Mouse (Mus musculus): ENCODE data around the gene Qrsl1. TPM values are rescaled to one million over a fixed set of nuclear protein-coding genes. Genes with fewer than 3 reads are reported as not detected.

Gene Qrsl1
- polyA plus RNA-seq, 2 experiments: 5.6 to 7.2 TPM

DNA sequence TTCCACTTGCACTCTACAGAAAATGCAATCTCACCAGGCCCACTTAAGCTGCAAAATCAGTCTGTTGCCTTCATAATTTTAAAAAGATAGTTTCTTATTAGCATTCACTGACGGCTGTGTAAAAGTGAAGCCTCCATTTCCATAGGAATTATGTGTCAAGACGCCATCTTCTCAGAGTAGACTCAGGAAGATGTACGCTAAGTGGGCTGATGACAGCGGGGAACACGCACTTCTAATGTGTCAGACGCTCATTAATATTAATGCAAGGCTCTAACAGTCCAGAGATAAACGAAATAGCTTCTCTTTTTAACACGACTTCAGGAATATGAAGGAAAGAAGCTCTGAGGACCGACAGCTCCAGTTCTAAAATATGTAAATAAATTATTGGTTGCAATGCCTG is 13.9 kb downstream of the Qrsl1 start:
- H3K4me2 ChIP-seq (ENCODE audit: low read depth): no peak overlapping the region
- H3K27me3 ChIP-seq (ENCODE audit: control insufficient read depth, insufficient read depth, low read length): no peaks in the 10 kb centered on the region
- no peak overlapping the region for H3K9ac ChIP-seq (replicated peaks)
- no peaks in the 10 kb centered on the region; a peak in 1 of 4 replicates for H3K4me1 ChIP-seq (replicated peaks; ENCODE audit: control insufficient read depth in 2 of 2, insufficient read depth in 2 of 2, low read length in 1 of 2)
- no peak overlapping the region for H3K27ac ChIP-seq
- H3K36me3 ChIP-seq (replicated peaks; ENCODE audit: control insufficient read depth, insufficient read depth, low read depth): no peaks in the 10 kb centered on the region
- no peaks in the 10 kb centered on the region for H3K9me3 ChIP-seq (ENCODE audit: control insufficient read depth, low read length)
- H3K4me3 ChIP-seq (ENCODE audit: insufficient read depth in 1 of 2, low read depth in 2 of 2, low read length in 2 of 2): no peak overlapping the region
- 77% methylated on average over 9 of the region's 9 CpGs for WGBS (ENCODE audit: insufficient replicate concordance)
- no peak for ATAC-seq (ENCODE audit: insufficient read depth)
- DNase-seq (ENCODE audit: low read depth in 3 of 3, low spot score in 3 of 3): no peak
- no peak for TF ChIP-seq CTCF (IDR thresholded peaks at IDR 0.05; ENCODE audit: low read depth)
- no peak for TF ChIP-seq EP300 (IDR thresholded peaks at IDR 0.05; ENCODE audit: low read depth)

DNA sequence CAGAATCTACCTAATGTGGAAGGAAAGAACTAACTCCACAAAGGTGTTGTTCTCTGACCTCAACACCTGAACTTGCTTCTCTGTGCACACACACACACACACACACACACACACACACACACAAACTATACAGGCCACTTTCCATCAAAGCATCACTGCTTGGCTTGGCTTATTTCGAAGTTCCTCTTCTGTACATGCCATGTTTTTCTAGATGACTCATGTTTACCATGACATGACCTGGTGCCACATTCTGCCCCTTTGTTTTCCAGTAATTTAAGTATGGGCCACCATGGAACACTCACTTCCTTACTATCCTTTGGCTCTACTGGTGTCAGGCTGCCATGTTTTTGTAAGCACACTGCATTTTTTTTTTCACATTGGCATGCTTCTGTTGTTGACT is 30.1 kb downstream of the Qrsl1 start:
- Histone ChIP-seq H3K4me2 (ENCODE audit: low read depth) (no peak overlapping the region), H3K4me3 (ENCODE audit: insufficient read depth in 1 of 2, low read depth in 2 of 2, low read length in 2 of 2) (no peak overlapping the region), H3K4me1 (replicated peaks; ENCODE audit: control insufficient read depth in 2 of 2, insufficient read depth in 2 of 2, low read length in 1 of 2) (no peaks in the 10 kb centered on the region), H3K27ac (no peak overlapping the region), H3K9me3 (ENCODE audit: control insufficient read depth, low read length) (no peaks in the 10 kb centered on the region), H3K36me3 (replicated peaks; ENCODE audit: control insufficient read depth, insufficient read depth, low read depth) (no peaks in the 10 kb centered on the region), H3K9ac (replicated peaks) (no peak overlapping the region), H3K27me3 (ENCODE audit: control insufficient read depth, insufficient read depth, low read length) (no peaks in the 10 kb centered on the region)
- ATAC-seq (ENCODE audit: insufficient read depth): no peak
- TF ChIP-seq EP300 (IDR thresholded peaks at IDR 0.05; ENCODE audit: low read depth) (no peak), CTCF (IDR thresholded peaks at IDR 0.05; ENCODE audit: low read depth) (no peak)
- DNase-seq (ENCODE audit: low read depth in 3 of 3, low spot score in 3 of 3): no peak
- WGBS (ENCODE audit: insufficient replicate concordance): 64% methylated on average over 1 of the region's 1 CpGs

DNA sequence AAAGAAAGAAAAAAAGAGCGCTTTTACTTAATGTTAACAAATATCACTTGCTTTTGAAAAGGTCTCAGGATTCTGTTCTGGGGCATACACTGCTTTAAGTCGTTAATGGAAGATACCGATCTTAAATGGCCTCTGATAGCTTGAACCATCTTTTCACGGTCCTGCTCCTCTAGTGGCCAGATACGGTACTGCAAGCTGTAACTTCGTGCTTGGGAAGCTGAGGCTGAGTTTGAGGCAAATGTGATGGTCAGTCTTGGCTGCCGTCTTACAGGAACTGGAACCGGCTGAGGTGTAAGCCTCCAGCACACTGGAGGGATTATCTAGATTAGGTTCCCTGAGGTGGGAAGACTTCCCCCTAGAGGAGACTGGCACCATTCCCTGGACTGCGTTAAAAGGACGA is 30.8 kb downstream of the Qrsl1 start:
- 57% methylated on average over 10 of the region's 10 CpGs for WGBS (ENCODE audit: insufficient replicate concordance)
- peak; percentile 28 to 37 (median 30) for DNase-seq (ENCODE audit: low read depth in 3 of 3, low spot score in 3 of 3)

DNA sequence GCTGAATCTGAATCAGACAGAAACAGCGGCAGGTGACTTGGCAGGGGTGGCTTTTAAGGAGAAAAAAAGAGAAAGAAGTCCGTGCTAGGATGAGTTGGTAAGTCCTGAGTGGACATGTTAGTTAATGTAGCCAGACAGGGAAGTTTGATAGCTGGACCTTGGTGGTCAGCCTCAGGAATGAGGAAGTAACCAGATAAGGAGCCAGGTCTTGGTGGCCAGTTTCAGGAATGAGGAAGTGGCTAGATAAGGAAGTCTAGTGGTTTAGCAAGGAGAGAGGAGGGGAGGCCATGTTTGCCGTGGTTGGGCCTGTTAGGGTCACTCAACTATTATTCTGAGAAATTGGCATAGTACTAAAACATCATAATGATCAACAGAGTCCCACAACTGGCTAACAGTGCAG is 45.2 kb downstream of the Qrsl1 start:
- H3K4me3 ChIP-seq (ENCODE audit: insufficient read depth in 1 of 2, low read depth in 2 of 2, low read length in 2 of 2): no peak overlapping the region
- no peaks in the 10 kb centered on the region for H3K27me3 ChIP-seq (ENCODE audit: control insufficient read depth, insufficient read depth, low read length)
- no peak overlapping the region for H3K9ac ChIP-seq (replicated peaks)
- no peaks in the 10 kb centered on the region for H3K36me3 ChIP-seq (replicated peaks; ENCODE audit: control insufficient read depth, insufficient read depth, low read depth)
- H3K4me2 ChIP-seq (ENCODE audit: low read depth): no peak overlapping the region
- H3K4me1 ChIP-seq (replicated peaks; ENCODE audit: control insufficient read depth in 2 of 2, insufficient read depth in 2 of 2, low read length in 1 of 2): peaks cover 0 to 4% of the 10 kb centered on the region in 2 experiments; a peak in 1 of 4 replicates
- WGBS (ENCODE audit: insufficient replicate concordance): 15% methylated on average over 3 of the region's 3 CpGs
- no peak for TF ChIP-seq EP300 (IDR thresholded peaks at IDR 0.05; ENCODE audit: low read depth)
- no peak for TF ChIP-seq CTCF (IDR thresholded peaks at IDR 0.05; ENCODE audit: low read depth)
- DNase-seq (ENCODE audit: low read depth in 3 of 3, low spot score in 3 of 3) (no peak), ATAC-seq (ENCODE audit: insufficient read depth) (no peak)
- no peak overlapping the region for H3K27ac ChIP-seq
- H3K9me3 ChIP-seq (ENCODE audit: control insufficient read depth, low read length): no peaks in the 10 kb centered on the region

More for the DNA sequence above, 30.8 kb downstream of the Qrsl1 start:
- H3K9ac ChIP-seq (replicated peaks): no peak overlapping the region
- no peaks in the 10 kb centered on the region for H3K4me1 ChIP-seq (replicated peaks; ENCODE audit: control insufficient read depth in 2 of 2, insufficient read depth in 2 of 2, low read length in 1 of 2)
- no peak overlapping the region for H3K4me3 ChIP-seq (ENCODE audit: insufficient read depth in 1 of 2, low read depth in 2 of 2, low read length in 2 of 2)
- no peaks in the 10 kb centered on the region for H3K27me3 ChIP-seq (ENCODE audit: control insufficient read depth, insufficient read depth, low read length)
- no peaks in the 10 kb centered on the region for H3K9me3 ChIP-seq (ENCODE audit: control insufficient read depth, low read length)
- no peaks in the 10 kb centered on the region for H3K36me3 ChIP-seq (replicated peaks; ENCODE audit: control insufficient read depth, insufficient read depth, low read depth)
- no peak for ATAC-seq (ENCODE audit: insufficient read depth)
- H3K27ac ChIP-seq: no peak overlapping the region
- no peak overlapping the region for H3K4me2 ChIP-seq (ENCODE audit: low read depth)
- TF ChIP-seq CTCF (IDR thresholded peaks at IDR 0.05; ENCODE audit: low read depth) (peak; percentile 97), EP300 (IDR thresholded peaks at IDR 0.05; ENCODE audit: low read depth) (no peak)

DNA sequence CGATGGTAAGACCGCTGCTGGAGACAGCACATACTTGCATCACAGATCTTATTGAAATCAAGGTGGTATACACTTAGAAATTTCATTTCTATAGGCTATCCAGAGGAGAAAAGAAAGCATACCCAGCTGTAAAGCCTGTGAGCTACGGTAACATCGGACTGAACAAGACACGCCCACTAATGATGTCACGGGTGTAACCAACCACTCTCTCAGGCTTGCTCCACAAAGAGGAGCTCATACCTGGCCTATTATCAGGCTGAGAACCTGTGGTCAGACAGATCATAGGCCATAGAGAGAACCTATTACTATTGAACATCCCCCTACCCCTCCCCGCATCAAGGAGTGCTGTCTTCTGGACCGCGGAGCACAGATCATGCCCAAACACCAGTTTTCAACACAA is 45.6 kb downstream of the Qrsl1 start:
- H3K9me3 ChIP-seq (ENCODE audit: control insufficient read depth, low read length): no peaks in the 10 kb centered on the region
- no peak overlapping the region for H3K4me3 ChIP-seq (ENCODE audit: insufficient read depth in 1 of 2, low read depth in 2 of 2, low read length in 2 of 2)
- 58% methylated on average over 9 of the region's 9 CpGs for WGBS (ENCODE audit: insufficient replicate concordance)
- no peak overlapping the region for H3K4me2 ChIP-seq (ENCODE audit: low read depth)
- no peak overlapping the region for H3K9ac ChIP-seq (replicated peaks)
- DNase-seq (ENCODE audit: low read depth in 3 of 3, low spot score in 3 of 3) (no peak), ATAC-seq (ENCODE audit: insufficient read depth) (no peak)
- H3K27me3 ChIP-seq (ENCODE audit: control insufficient read depth, insufficient read depth, low read length): no peaks in the 10 kb centered on the region
- TF ChIP-seq CTCF (IDR thresholded peaks at IDR 0.05; ENCODE audit: low read depth) (no peak), EP300 (IDR thresholded peaks at IDR 0.05; ENCODE audit: low read depth) (no peak)
- no peaks in the 10 kb centered on the region for H3K36me3 ChIP-seq (replicated peaks; ENCODE audit: control insufficient read depth, insufficient read depth, low read depth)
- peaks cover 0 to 4% of the 10 kb centered on the region in 2 experiments; a peak in 1 of 4 replicates for H3K4me1 ChIP-seq (replicated peaks; ENCODE audit: control insufficient read depth in 2 of 2, insufficient read depth in 2 of 2, low read length in 1 of 2)
- no peak overlapping the region for H3K27ac ChIP-seq
